Mouse (Mus musculus) c-Kit-positive CD71-positive TER-119-positive erythroid progenitor cells, embryonic 14.5 days (primary cell): ENCODE data around the gene Gcm1.

Experiments used
- DNase-seq: peaks from one replicate; pipeline ENCODE4 v3.0.0-alpha.2; 2013; ENCODE audit warnings: low spot score

The Gcm1 gene

DNA sequence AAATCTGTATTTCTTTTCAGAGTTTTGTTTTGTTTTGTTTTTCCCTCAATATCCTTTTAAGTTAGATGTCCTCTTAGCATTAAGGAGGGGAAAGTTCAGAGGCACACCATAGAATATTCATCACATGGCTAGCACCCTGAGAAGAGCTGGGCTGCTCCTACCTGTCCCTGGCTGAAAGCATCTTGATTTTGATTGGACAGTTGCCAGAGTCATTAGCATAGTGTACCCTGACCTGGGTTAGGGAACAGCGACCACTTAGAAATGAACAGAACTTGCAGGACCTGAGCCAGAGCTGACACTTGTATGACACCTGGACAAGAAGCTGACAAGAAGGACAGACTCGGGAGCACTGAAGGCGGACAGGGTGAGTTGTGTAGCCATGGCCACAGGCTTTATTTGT lies at the start of gene Gcm1:
Gene Gcm1, plus strand, starts transcription at position 248 of the 400 bp plus-strand sequence.
- DNase-seq = no peak

DNA sequence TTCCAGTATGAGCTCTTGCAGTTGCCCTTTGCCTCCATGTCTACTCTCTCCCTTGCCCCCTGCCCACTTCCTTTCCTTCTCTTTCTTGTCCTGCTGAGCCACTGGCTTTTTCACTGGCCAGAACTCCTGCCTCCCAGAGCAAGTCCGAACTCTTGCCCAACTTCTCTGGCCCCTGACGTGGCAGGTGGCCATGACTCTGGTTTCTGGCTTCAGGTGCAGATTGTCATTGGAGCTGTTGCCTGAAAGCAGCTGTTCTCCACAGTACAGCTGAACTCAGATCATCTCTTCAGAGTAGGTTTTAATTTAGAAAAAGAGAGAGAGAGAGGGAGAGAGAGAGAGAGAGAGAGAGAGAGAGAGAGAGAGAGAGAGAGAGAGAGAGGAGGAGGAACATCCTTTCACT lies 48.4 kb upstream of the Gcm1 start:
- no peak for DNase-seq

- peak; percentile 60 for DNase-seq
Measured at GRCm38 (mm10) chr9:78005481-78005880, 46.2 kb upstream of the Gcm1 start.

GRCm38 (mm10) chr9:78006209-78007001 lies 45.3 kb upstream of the Gcm1 start:
- DNase-seq = peak; percentile 45

- DNase-seq = no peak
Measured at GRCm38 (mm10) chr9:78009382-78009781, 42.3 kb upstream of the Gcm1 start.

DNA sequence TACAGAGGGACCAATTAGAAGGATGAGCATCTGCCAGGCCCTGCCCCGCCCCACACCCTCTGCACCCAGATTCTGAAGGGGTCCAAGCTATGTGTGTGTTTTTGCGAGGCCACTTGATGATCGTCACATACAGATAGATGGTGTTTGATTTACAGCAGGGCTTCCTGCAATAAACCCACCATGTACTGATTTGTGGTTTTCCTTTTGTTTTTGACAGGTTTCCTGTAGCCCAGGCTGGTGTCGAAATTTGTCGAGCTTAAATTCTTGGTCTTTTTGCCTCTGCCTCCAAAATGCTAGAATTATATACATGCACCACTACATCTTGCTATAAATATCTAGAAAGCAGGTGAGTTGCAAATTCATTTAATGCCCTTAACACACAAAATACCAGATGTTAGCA lies 41.5 kb upstream of the Gcm1 start:
- DNase-seq = no peak

DNA sequence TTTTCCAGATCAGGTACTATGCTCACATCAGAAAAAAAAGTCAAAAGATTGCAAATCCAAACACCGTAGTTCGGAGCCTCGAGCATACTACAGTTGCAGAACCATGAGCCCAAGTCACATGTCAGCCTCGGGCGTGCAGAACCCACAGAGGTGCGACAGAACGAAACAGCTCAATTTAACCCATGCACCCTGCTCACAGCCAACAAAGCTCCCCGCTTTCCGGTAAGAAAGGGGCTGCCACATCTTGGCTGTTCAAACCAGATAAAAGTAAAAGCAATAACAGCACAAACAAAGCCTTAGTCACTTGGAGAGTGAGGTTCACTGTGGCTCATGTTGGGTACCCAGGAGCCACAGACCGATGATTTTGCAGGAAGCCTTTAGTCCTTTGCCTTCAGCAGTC lies 41.0 kb upstream of the Gcm1 start:
- no peak for DNase-seq

DNA sequence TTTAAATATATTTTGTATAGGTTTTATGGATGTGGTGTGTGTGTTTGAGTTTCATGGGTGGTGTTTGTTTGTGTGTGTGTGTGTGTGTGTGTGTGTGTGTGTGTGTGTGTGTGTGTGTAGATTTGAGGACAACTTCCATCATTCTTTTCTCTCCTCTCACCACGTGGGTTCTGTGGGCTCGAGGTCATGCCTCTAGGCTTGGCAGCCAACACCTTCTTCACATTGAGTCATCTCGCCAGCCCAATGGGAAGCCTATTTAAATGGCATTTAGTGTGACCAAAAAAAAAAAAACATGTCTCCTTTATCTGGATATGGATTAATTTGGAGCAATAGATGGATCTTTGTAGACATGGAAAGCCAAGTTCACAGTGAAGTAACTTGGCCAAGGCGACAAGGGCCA lies 39.7 kb upstream of the Gcm1 start:
- DNase-seq = no peak

GRCm38 (mm10) chr9:78012681-78013080 lies 39.0 kb upstream of the Gcm1 start:
- no peak for DNase-seq

DNA sequence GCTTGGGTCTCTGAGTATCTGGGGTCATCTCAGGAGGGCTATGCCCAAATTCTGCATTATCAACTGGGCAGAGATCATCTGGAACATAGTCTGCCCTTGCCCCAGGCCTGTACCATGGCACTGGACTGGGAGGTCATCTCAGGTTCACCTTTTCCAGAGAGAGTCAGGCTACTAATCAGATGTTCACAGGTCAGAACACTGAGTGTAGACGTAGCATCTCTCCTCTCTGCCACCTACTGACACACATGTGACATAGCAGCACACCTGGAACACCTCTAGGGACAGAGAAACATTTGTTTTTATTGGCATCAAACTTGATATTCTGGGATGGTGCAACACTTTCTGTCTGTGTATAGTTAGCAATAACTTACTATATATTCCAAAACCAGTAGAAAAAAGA lies 37.9 kb upstream of the Gcm1 start:
- DNase-seq = no peak

GRCm38 (mm10) chr9:78015816-78016215 lies 35.9 kb upstream of the Gcm1 start:
- DNase-seq = no peak

GRCm38 (mm10) chr9:78016288-78016687 lies 35.4 kb upstream of the Gcm1 start:
- no peak for DNase-seq

DNA sequence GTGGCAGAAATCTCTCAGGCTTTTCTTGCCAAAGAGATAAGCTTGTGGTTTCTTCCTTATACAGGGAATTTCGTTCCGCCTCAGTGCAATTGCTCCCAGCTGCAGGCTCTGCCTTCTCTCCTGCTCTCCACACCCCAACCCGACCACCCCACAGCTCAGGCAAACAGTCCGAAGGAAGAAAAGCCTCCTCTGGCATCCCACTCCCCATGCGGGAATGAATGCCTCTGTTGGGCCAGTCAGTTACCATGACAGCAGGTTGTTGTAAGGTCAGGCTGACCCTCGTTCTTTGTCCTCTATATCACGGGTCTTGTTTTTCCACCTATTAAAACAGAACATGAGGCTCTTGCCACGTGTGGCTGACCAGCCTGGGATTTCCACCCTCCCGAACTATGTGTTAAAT lies 30.5 kb upstream of the Gcm1 start:
- no peak for DNase-seq

- DNase-seq = no peak
Measured at GRCm38 (mm10) chr9:78022187-78022945, 29.4 kb upstream of the Gcm1 start.

GRCm38 (mm10) chr9:78024823-78025222 lies 26.9 kb upstream of the Gcm1 start:
- peak; percentile 44 for DNase-seq

GRCm38 (mm10) chr9:78027099-78027498 lies 24.6 kb upstream of the Gcm1 start:
- no peak for DNase-seq

- DNase-seq = no peak
Measured at GRCm38 (mm10) chr9:78030835-78031456, 20.8 kb upstream of the Gcm1 start.

DNA sequence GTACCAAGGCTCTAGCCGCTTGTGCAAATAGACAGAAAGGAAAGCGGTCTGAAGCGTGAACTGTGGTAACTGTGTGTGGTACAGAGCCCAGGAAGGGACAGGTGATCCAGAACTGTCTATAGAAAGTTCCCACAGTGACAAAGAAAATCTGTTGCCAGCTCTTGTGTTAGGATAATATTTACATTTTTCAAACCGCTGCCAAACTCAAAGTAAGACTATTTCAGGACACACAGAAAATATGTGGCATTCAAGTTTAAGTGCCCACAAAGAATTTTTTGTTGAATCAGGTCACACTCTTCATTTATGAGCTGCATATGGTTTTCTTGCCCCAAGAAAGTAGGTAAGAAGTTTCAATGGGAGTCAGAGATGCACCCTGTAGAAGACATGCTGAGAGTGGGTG lies 18.8 kb upstream of the Gcm1 start:
- DNase-seq = no peak

GRCm38 (mm10) chr9:78035296-78035695 lies 16.4 kb upstream of the Gcm1 start:
- DNase-seq = no peak

GRCm38 (mm10) chr9:78035831-78036230 lies 15.9 kb upstream of the Gcm1 start:
- DNase-seq = no peak

GRCm38 (mm10) chr9:78038755-78039489 lies 12.8 kb upstream of the Gcm1 start:
- DNase-seq = peak; percentile 73

DNA sequence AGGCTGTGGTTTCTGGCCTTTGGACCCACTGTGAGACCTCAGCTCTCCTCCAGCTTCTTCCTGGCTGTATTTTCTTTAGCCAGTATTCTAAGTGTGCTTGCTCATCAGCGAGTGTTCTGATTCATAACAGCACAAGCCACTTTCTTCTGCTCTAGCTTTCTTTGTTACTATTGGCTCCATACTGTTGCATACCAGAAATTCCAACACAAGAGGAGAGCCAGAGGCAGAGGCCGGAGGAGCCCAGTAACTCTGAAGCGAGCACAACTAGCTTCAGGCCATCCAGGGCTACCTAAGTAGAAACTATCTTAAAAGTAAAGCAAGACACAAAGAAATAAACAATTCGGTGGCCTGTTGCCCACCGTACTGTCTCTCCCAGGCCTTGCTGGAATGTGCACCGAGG lies 6.6 kb upstream of the Gcm1 start:
- DNase-seq = no peak
